Mouse (Mus musculus): ENCODE results near the gene Rnaseh2b.

The Rnaseh2b gene

GRCm38 (mm10) chr14:62361263-62361980 is 69.0 kb downstream of the Rnaseh2b start:
- DNase-seq (ENCODE audit: low spot score), result no peak

DNA sequence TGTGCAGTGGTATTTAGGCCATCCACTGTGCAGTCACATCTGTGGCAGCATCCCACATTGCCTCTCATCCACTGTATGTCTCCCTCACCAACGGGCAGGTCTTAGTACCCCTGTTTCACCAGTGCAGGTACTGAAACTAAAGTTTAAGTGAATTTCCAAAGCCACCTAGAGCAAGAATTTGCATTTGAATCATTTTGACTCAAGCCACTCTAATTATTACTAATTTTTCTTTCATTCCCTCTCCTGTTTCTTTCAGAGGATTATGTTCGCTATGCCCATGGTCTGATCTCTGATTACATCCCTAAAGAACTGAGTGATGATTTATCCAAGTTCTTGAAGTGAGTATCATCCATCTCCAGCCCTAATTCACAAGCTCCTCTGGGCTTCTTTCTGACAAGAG is 71.4 kb downstream of the Rnaseh2b start:
- DNase-seq (ENCODE audit: low spot score), result no peak

DNA sequence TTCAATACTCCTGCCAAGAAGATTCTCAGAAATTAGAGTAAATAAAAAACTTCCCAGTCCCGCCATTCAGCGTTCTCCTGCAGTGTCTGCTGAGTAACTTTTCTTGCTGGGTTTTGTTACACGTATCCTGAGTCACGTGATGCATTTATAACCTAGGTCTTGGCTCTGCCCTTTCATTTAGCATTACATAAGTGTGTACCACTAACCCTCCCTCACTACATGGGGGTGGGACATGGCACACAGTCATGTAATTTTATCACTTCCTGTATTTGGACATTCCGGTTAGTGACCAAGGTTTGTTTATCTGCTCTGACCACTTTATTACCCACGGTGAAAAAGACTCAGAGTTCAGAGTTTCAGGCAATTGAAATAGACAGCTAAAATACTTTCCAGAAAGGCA is 78.4 kb downstream of the Rnaseh2b start:
- peak; percentile 17 for DNase-seq (ENCODE audit: low spot score)

GRCm38 (mm10) chr14:62374001-62374400 is 81.6 kb downstream of the Rnaseh2b start:
- DNase-seq (ENCODE audit: low spot score), result no peak

DNA sequence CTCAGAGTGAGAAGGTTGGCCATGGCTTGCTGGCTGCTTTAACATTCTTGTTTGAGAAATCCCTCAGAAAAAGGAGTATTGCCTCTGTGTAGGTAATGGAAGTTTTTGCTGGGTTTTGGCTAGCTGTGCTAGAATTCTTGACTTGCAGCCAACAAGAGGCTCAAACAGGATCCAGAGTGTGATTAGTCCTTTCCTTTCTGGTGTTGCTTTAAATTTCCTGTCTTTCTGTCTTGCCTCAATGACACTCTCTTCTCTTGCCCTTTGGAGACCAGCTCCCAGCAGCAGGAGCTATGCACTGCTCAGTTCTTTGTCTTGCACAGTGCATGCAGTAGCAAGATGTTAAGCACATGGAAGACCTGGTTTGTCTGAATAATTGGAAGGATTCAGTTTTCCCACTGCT is 83.3 kb downstream of the Rnaseh2b start:
- DNase-seq (ENCODE audit: low spot score), result no peak

DNA sequence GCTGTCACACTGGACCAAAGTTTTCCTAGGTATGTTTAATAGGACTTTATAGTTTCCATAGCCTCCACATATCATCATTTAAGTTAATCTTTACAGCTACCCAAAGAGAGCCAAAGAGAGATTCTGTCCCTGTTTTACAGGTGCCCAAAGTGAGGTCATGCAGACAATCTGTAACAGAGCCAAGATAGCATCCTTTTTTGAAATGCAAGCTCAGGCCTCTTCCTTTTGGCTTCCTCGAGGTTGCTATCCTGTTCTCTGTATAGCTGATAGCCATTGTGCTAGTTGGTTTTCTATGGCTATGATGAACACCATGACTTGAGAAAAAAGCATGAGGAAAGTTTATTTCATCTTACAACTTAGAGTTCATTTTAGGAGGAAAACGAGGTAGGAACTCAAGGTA is 83.7 kb downstream of the Rnaseh2b start:
- no peak for DNase-seq (ENCODE audit: low spot score)

- no peak for DNase-seq (ENCODE audit: low spot score)
Measured at GRCm38 (mm10) chr14:62379391-62379790, 87.0 kb downstream of the Rnaseh2b start.

DNA sequence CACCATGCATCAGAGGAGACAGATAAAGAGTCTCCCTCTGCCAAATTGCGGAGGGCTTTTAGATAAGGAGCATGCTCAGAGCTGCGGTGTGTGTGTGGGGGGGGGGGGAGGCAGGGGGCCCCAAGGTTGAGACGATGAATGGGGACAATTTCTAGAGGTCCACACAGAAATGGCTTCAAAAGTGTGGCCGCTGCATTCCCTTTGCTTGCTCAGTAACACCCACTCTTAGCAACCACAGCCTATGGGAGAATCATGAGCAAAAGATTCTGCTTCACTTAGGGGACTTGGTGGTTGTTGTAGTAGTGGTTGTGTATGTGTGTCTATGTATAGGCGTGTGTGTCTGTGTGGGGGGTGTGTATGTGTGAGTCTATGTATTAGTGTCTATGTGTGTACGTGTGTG is 88.2 kb downstream of the Rnaseh2b start:
- DNase-seq (ENCODE audit: low spot score), result no peak

GRCm38 (mm10) chr14:62383109-62383508 is 90.7 kb downstream of the Rnaseh2b start:
- no peak for DNase-seq (ENCODE audit: low spot score)

DNA sequence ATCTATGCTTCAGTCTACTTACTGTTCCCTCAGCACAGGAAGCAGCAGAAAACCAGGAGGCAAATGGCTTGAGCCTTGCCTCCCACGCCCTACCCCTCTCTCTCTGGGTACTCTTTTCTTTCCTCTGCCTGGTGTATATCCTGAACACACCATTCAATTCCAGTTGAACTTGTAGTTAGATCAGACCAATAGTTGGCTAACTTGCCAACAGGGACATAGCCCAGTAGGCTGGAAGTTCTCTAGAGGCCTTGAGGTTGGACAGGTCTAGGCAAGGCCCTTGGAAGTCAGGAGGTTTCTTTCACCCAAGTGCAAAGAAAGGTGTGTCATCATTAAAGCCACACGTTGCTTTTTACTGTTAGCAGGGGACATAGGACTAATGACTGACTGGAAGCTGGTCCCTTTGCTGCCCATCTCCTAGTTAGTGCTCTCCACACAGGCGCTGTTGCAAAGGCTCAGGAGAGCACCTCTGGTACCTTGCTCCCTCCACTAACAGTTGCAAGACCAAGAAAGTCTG is 91.5 kb downstream of the Rnaseh2b start:
- DNase-seq (ENCODE audit: low spot score), result no peak

DNA sequence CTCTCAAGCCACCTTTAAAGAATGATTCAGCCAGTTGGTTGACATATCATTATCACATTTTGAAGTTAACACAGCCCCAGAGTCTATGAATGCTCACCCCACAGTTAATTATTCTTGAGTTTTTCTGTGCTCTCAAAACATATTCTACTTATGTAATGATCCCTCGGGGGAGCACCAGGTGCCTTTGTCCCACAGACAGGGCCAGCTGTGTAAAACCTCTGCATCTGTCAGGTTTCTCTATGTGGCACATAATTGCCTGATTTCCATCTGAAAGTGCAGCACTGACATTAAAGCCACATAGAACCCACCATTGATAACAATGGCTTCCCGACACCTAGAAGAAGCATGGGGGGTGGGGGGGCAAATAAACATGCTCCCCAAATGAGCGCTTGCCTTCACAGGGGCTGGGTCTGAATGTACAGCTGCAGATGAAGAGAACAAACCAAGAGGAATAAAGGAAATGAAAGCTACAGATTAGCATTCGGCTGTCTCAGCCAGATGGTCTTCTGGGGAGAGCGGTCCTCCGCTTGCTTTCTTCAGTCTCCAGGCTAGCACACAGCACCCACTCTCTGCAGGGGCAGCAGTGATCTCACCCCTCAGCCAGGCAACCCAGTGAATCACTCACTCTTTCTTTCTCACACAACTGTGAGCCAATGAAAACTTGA is 96.8 kb downstream of the Rnaseh2b start:
- no peak for DNase-seq (ENCODE audit: low spot score)

DNA sequence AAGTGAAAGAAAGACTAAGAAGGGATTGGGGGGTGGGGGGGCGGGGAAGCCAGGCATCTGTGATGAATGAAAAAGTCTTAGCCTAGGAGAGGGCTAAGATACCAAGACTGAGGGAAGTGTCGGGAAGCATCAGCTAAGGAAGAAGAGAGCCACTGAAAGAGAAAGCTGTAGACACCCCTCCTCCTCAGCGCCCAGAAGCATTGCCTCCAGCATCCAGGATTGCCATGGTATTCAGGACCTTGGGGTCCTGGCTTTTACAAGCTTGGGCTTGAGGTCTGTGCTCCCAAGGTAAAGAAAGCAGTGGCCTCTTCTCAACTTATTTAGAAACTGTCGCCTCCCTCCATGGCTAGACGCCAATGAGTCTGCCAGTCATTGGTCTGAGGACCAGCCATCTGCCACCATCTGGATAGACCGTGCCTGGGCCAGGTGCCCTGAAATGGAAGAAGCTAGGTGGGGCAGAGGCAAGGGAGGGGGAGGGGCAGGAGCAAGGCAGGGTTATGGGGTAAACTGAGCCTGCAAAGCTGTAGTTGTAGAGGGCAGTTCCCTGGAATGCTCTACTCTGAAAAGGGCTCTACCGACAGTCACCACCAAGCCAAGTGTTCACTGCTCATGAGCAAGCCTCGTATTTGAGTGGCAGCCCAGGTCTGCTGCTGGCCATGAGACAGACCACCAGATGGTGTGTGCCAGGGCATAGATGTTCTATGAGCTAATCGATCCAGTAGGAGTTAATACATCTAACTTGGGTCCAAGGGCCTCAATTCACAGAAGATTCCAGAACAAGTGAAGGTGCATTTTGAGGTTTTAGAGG is 97.5 kb downstream of the Rnaseh2b start:
- DNase-seq (ENCODE audit: low spot score), result no peak

GRCm38 (mm10) chr14:62392754-62393153 is 100.4 kb downstream of the Rnaseh2b start:
- DNase-seq (ENCODE audit: low spot score), result no peak

DNA sequence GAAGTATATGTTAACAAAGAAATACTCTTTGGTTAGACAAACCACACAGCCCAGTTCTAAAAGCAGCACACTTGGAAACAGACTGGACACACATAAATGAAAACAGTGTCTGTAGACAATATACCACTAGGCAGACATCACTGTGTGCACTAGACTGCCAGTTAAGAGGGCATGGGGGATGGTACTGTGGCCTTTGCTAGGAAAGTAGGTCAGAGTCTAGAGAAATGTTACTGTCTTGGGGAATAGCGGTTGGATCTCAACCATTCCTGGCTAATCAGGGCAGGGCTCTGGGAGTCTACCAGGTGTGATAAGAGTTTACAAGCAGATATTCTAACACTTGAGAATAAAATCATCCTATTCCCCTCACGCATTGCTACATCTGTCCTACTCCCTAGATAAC is 103.0 kb downstream of the Rnaseh2b start:
- DNase-seq (ENCODE audit: low spot score), result no peak

GRCm38 (mm10) chr14:62416007-62416741 is 123.8 kb downstream of the Rnaseh2b start:
- DNase-seq (ENCODE audit: low spot score), result no peak

DNA sequence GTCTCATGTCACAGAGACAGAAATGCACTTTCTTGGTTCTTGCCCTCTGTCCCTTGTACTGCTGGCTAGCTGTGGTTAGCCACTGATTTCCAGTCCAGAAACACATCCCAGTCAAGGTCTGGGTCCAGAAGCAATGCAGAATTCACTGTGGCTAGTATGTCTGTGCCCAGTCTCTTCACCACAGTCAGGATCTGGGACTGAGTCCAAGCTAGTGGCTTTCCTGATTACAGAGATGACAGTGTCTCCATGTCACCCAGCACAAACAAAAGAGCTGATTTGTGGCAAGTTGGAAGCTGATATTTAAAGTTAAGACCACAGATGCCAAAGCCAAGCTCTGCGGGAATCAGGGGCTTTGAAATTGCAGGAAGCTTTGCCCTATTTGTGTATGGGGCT is 124.3 kb downstream of the Rnaseh2b start:
- no peak for DNase-seq (ENCODE audit: low spot score)

DNA sequence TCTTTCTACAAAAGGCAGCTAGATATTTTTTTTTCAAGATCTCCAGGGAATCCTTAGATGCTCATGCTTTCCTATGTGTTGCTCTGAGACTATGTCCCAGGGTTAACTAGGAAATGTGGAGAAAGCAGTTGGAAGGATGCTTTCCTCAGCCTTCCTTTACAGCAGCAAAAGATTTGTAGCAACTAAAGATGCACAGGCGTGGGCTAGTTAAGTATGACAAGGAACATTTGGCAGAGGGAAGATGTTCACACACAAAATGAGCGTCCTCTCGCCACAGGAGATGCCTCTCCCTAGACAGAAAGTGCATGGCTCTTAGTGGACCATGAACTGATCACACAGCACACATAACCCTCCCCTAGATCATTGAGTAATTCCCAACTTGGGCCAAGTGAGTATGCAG is 125.1 kb downstream of the Rnaseh2b start:
- no peak for DNase-seq (ENCODE audit: low spot score)

GRCm38 (mm10) chr14:62422265-62422664 is 129.9 kb downstream of the Rnaseh2b start:
- no peak for DNase-seq (ENCODE audit: low spot score)

Measured in ovary, postnatal 36 days (tissue).